9 mouse cellular contexts compared by ENCODE assay signal in genomic region chr19:8967893-8968292, GRCm38 (mm10). TPM values are rescaled to one million over a fixed set of nuclear protein-coding genes. Genes with fewer than 3 reads are reported as not detected.
DNase-seq lines count a peak whose midpoint lies in the region; ATAC-seq and TF ChIP-seq lines count a peak whose summit lies in the region.
"Had no signal": no experiment of that assay in that cellular context is flagged by ENCODE, and none has a peak within 500 bp of the region (broad histone marks: within the 10 kb centered on the region; RNA-seq: fewer than 3 reads in every experiment).

No protein-coding gene starts in this region.

- no peak for TF ChIP-seq CTCF in thymus, adult 2 months (IDR thresholded peaks at IDR 0.05; ENCODE audit: borderline replicate concordance, control insufficient read depth, extremely low read depth, insufficient read depth, low read length, poor library complexity)
- TF ChIP-seq CTCF in liver, embryonic 14.5 days (IDR thresholded peaks at IDR 0.05; ENCODE audit: low read depth), result no peak

- H3K27ac ChIP-seq in thymus, adult 2 months (ENCODE audit: control insufficient read depth, insufficient read depth, low read length), result no peak overlapping the region
- peak overlapping the region; percentile 69 for H3K27ac ChIP-seq in liver, embryonic 14.5 days

- no peak for TF ChIP-seq POLR2A in thymus, adult 2 months (IDR thresholded peaks at IDR 0.05; ENCODE audit: control insufficient read depth, extremely low read depth, insufficient read depth, low read length, poor library complexity)

- 3% methylated on average over 9 of the region's 9 CpGs for WGBS in thymus, adult 2 months
- 4% methylated on average over 9 of the region's 9 CpGs for WGBS in liver, embryonic 14.5 days (ENCODE audit: insufficient replicate concordance)

- H3K9me3 ChIP-seq in erythroblast, embryonic 14.5 days (ENCODE audit: control insufficient read depth, low read length), result no peaks in the 10 kb centered on the region
- no peaks in the 10 kb centered on the region for H3K9me3 ChIP-seq in liver, embryonic 14.5 days (ENCODE audit: control insufficient read depth, low read length)

- DNase-seq in thymus, adult 2 months, result no peak
- no peak for DNase-seq in thymus, postnatal 0 days (ENCODE audit: low spot score)
- no peak for DNase-seq in liver, embryonic 14.5 days (ENCODE audit: low read depth in 3 of 3, low spot score in 3 of 3)
- DNase-seq in frontal cortex, postnatal 10 days (ENCODE audit: low spot score in 2 of 2), result no peak
- DNase-seq in right cerebral cortex, adult 2 months (ENCODE audit: low spot score in 2 of 2), result no peak
- DNase-seq: cerebellum, adult 11 months had no signal

- peaks cover 50% of the 10 kb centered on the region for H3K4me1 ChIP-seq in erythroblast, embryonic 14.5 days (ENCODE audit: control insufficient read depth)
- peaks cover 13% of the 10 kb centered on the region for H3K4me1 ChIP-seq in thymus, adult 2 months (replicated peaks; ENCODE audit: control insufficient read depth, insufficient read depth, low read length)
- peaks cover 8% of the 10 kb centered on the region in 2 experiments for H3K4me1 ChIP-seq in liver, embryonic 14.5 days (replicated peaks; ENCODE audit: control insufficient read depth in 2 of 2, insufficient read depth in 2 of 2, low read length in 1 of 2)

- peak overlapping the region; percentile 73 for H3K9ac ChIP-seq in liver, embryonic 14.5 days (replicated peaks)

- H3K4me3 ChIP-seq in erythroblast, embryonic 14.5 days (replicated peaks), result peak overlapping the region; percentile 77
- peak overlapping the region; percentile 67; the same call in 1 of the 2 replicates for H3K4me3 ChIP-seq in thymus, adult 2 months (ENCODE audit: control insufficient read depth, insufficient read depth, low read length)
- peak overlapping the region; percentile 66 to 91 for H3K4me3 ChIP-seq in liver, embryonic 14.5 days (ENCODE audit: insufficient read depth in 1 of 2, low read depth in 2 of 2, low read length in 2 of 2)

- no peak for ATAC-seq in erythroblast, adult 5-6 weeks (replicated peaks; ENCODE audit: low FRiP score, poor library complexity, severe bottlenecking)
- ATAC-seq in liver, embryonic 14.5 days (ENCODE audit: insufficient read depth), result no peak
- no peak for ATAC-seq in megakaryocyte-erythroid progenitor cell, adult 5-6 weeks (replicated peaks; ENCODE audit: low FRiP score, low TSS enrichment, poor library complexity, severe bottlenecking)

- H3K4me2 ChIP-seq in liver, embryonic 14.5 days (ENCODE audit: low read depth), result peak overlapping the region; percentile 73

- H3K36me3 ChIP-seq in erythroblast, embryonic 14.5 days (ENCODE audit: control insufficient read depth), result peaks cover 79% of the 10 kb centered on the region
- H3K36me3 ChIP-seq in thymus, adult 2 months (ENCODE audit: control insufficient read depth, insufficient read depth, low read length), result peaks cover 48% of the 10 kb centered on the region
- peaks cover 63% of the 10 kb centered on the region for H3K36me3 ChIP-seq in liver, embryonic 14.5 days (replicated peaks; ENCODE audit: control insufficient read depth, insufficient read depth, low read depth)

- no peaks in the 10 kb centered on the region for H3K27me3 ChIP-seq in erythroblast, embryonic 14.5 days (ENCODE audit: control insufficient read depth)
- H3K27me3 ChIP-seq in thymus, adult 2 months (ENCODE audit: control insufficient read depth, insufficient read depth, low read length), result no peaks in the 10 kb centered on the region
- no peaks in the 10 kb centered on the region for H3K27me3 ChIP-seq in liver, embryonic 14.5 days (ENCODE audit: control insufficient read depth, insufficient read depth, low read length)

- no peak for TF ChIP-seq EP300 in liver, embryonic 14.5 days (IDR thresholded peaks at IDR 0.05; ENCODE audit: low read depth)

RNA-seq across cellular contexts. Expression of gene Eef1g, which starts 1.1 kb away (rescaled TPM):
- polyA plus RNA-seq in erythroblast, embryonic 14.5 days (2012), result 5.4 and 8.2 TPM in 2 replicates
- 181 and 213 TPM in 2 replicates for total RNA-seq in erythroblast, adult 5-6 weeks (2015; ENCODE audit: low replicate concordance)
- total RNA-seq in erythroblast, adult 5-6 weeks (2017; ENCODE audit: low replicate concordance), result 105 and 149 TPM in 2 replicates
- polyA plus RNA-seq in thymus, adult 2 months (2012; rRNA removed), result 251 and 292 TPM in 2 replicates
- 326 and 340 TPM in 2 replicates for polyA plus RNA-seq in thymus, postnatal 0 days (2015; fragmentation: Nextera tagmentation; extraction: Ambion mirVana)
- polyA plus RNA-seq in liver, embryonic 14.5 days (2012; rRNA removed), result 120 and 178 TPM in 2 replicates
- polyA plus RNA-seq in liver, embryonic 14.5 days (2014; fragmentation: Nextera tagmentation; extraction: Ambion mirVana), result 183 and 201 TPM in 2 replicates
- 1,323 and 1,614 TPM in 2 replicates for total RNA-seq in megakaryocyte-erythroid progenitor cell, adult 5-6 weeks (2014; fragmentation: Nextera tagmentation)
- total RNA-seq in megakaryocyte-erythroid progenitor cell, adult 5-6 weeks (2017), result 848 and 982 TPM in 2 replicates

RNA-seq across cellular contexts. Expression of gene Tut1, which starts 14.2 kb away (rescaled TPM):
- polyA plus RNA-seq in erythroblast, embryonic 14.5 days (2012), result 1.6 TPM in 2 replicates
- total RNA-seq in erythroblast, adult 5-6 weeks (2015; ENCODE audit: low replicate concordance), result 1.0 and 2.7 TPM in 2 replicates
- 2.3 and 6.8 TPM in 2 replicates for total RNA-seq in erythroblast, adult 5-6 weeks (2017; ENCODE audit: low replicate concordance)
- 39.4 and 42.0 TPM in 2 replicates for polyA plus RNA-seq in thymus, adult 2 months (2012; rRNA removed)
- 31.2 and 32.4 TPM in 2 replicates for polyA plus RNA-seq in thymus, postnatal 0 days (2015; fragmentation: Nextera tagmentation; extraction: Ambion mirVana)
- 9.3 and 9.5 TPM in 2 replicates for polyA plus RNA-seq in liver, embryonic 14.5 days (2012; rRNA removed)
- 10.0 and 11.5 TPM in 2 replicates for polyA plus RNA-seq in liver, embryonic 14.5 days (2014; fragmentation: Nextera tagmentation; extraction: Ambion mirVana)
- 30.7 and 32.2 TPM in 2 replicates for total RNA-seq in megakaryocyte-erythroid progenitor cell, adult 5-6 weeks (2014; fragmentation: Nextera tagmentation)
- total RNA-seq in megakaryocyte-erythroid progenitor cell, adult 5-6 weeks (2017), result 15.8 and 18.8 TPM in 2 replicates

RNA-seq across cellular contexts. Expression of gene Ahnak, which starts 21.2 kb away (rescaled TPM):
- polyA plus RNA-seq in erythroblast, embryonic 14.5 days (2012), result 0.01 and 0.05 TPM in 2 replicates
- 19.0 and 20.0 TPM in 2 replicates for total RNA-seq in erythroblast, adult 5-6 weeks (2015; ENCODE audit: low replicate concordance)
- 24.3 and 30.2 TPM in 2 replicates for total RNA-seq in erythroblast, adult 5-6 weeks (2017; ENCODE audit: low replicate concordance)
- polyA plus RNA-seq in thymus, adult 2 months (2012; rRNA removed), result 6.0 and 7.9 TPM in 2 replicates
- polyA plus RNA-seq in thymus, postnatal 0 days (2015; fragmentation: Nextera tagmentation; extraction: Ambion mirVana), result 20.3 and 22.3 TPM in 2 replicates
- polyA plus RNA-seq in liver, embryonic 14.5 days (2012; rRNA removed), result 0.35 and 0.83 TPM in 2 replicates
- 1.5 and 1.7 TPM in 2 replicates for polyA plus RNA-seq in liver, embryonic 14.5 days (2014; fragmentation: Nextera tagmentation; extraction: Ambion mirVana)
- 1.5 and 9.4 TPM in 2 replicates for total RNA-seq in megakaryocyte-erythroid progenitor cell, adult 5-6 weeks (2014; fragmentation: Nextera tagmentation)
- total RNA-seq in megakaryocyte-erythroid progenitor cell, adult 5-6 weeks (2017), result 7.2 and 24.7 TPM in 2 replicates

RNA-seq across cellular contexts. Expression of gene Mta2, which starts 26.2 kb away (rescaled TPM):
- 2.2 and 3.4 TPM in 2 replicates for polyA plus RNA-seq in erythroblast, embryonic 14.5 days (2012)
- total RNA-seq in erythroblast, adult 5-6 weeks (2015; ENCODE audit: low replicate concordance), result 16.9 and 22.8 TPM in 2 replicates
- 39.5 and 54.4 TPM in 2 replicates for total RNA-seq in erythroblast, adult 5-6 weeks (2017; ENCODE audit: low replicate concordance)
- 79.6 and 92.0 TPM in 2 replicates for polyA plus RNA-seq in thymus, adult 2 months (2012; rRNA removed)
- 203 and 214 TPM in 2 replicates for polyA plus RNA-seq in thymus, postnatal 0 days (2015; fragmentation: Nextera tagmentation; extraction: Ambion mirVana)
- polyA plus RNA-seq in liver, embryonic 14.5 days (2012; rRNA removed), result 18.9 and 23.0 TPM in 2 replicates
- polyA plus RNA-seq in liver, embryonic 14.5 days (2014; fragmentation: Nextera tagmentation; extraction: Ambion mirVana), result 18.5 and 22.8 TPM in 2 replicates
- total RNA-seq in megakaryocyte-erythroid progenitor cell, adult 5-6 weeks (2014; fragmentation: Nextera tagmentation), result 158 and 173 TPM in 2 replicates
- total RNA-seq in megakaryocyte-erythroid progenitor cell, adult 5-6 weeks (2017), result 205 and 206 TPM in 2 replicates

RNA-seq across cellular contexts. Expression of gene Eml3, which starts 38.5 kb away (rescaled TPM):
- 1.3 and 1.4 TPM in 2 replicates for polyA plus RNA-seq in erythroblast, embryonic 14.5 days (2012)
- 1.7 and 4.8 TPM in 2 replicates for total RNA-seq in erythroblast, adult 5-6 weeks (2015; ENCODE audit: low replicate concordance)
- total RNA-seq in erythroblast, adult 5-6 weeks (2017; ENCODE audit: low replicate concordance), result 6.3 and 8.3 TPM in 2 replicates
- polyA plus RNA-seq in thymus, adult 2 months (2012; rRNA removed), result 72.3 and 73.1 TPM in 2 replicates
- polyA plus RNA-seq in thymus, postnatal 0 days (2015; fragmentation: Nextera tagmentation; extraction: Ambion mirVana), result 25.2 and 27.1 TPM in 2 replicates
- 10.9 and 11.0 TPM in 2 replicates for polyA plus RNA-seq in liver, embryonic 14.5 days (2012; rRNA removed)
- 5.6 and 7.8 TPM in 2 replicates for polyA plus RNA-seq in liver, embryonic 14.5 days (2014; fragmentation: Nextera tagmentation; extraction: Ambion mirVana)
- 29.3 and 45.8 TPM in 2 replicates for total RNA-seq in megakaryocyte-erythroid progenitor cell, adult 5-6 weeks (2014; fragmentation: Nextera tagmentation)
- 14.5 and 23.6 TPM in 2 replicates for total RNA-seq in megakaryocyte-erythroid progenitor cell, adult 5-6 weeks (2017)

Comparison
In these comparisons a context has a peak if more than half of its experiments do, and no peak if none do; other contexts are left out.
1. RNA of gene Eef1g, which starts 1.1 kb away (polyA plus RNA-seq): 326 to 340 TPM in thymus, postnatal 0 days, 251 to 292 TPM in thymus, adult 2 months and 120 to 201 TPM in liver, embryonic 14.5 days; 5.4 to 8.2 TPM in erythroblast, embryonic 14.5 days; every median in the first group is over 10 times any median in the second.
2. Peak in every context shown above with its lines, with median percentiles within 50 percentile points of each other: H3K4me3 ChIP-seq.